Mouse (Mus musculus) C2C12 (cell line): ENCODE data around the gene Spsb4. TPM values are rescaled to one million over a fixed set of nuclear protein-coding genes. Genes with fewer than 3 reads are reported as not detected.

Source experiments
- H3K27me3 ChIP-seq: one replicate; pipeline ENCODE4 v1.6.1; 2011; ENCODE audit not compliant: control insufficient read depth, insufficient read depth, insufficient read length
- H3K36me3 ChIP-seq: one replicate; pipeline ENCODE4 v1.6.1; 2011; ENCODE audit not compliant: control insufficient read depth, insufficient read depth
- H3K4me3 ChIP-seq: one replicate; pipeline ENCODE4 v1.5.1; 2011; ENCODE audit warnings: mild to moderate bottlenecking, control low read depth; ENCODE audit not compliant: poor library complexity, insufficient read depth, severe bottlenecking
- H3K79me2 ChIP-seq: one replicate; pipeline ENCODE4 v1.6.1; 2011; ENCODE audit not compliant: control insufficient read depth, insufficient read depth
- H3K79me3 ChIP-seq: one replicate; pipeline ENCODE4 v1.6.1; 2011; ENCODE audit warnings: low read depth, control low read depth
- H3ac ChIP-seq: one replicate; pipeline ENCODE3; 2011; ENCODE audit warnings: low read depth; ENCODE audit not compliant: control insufficient read depth, insufficient read length
- CEBPB ChIP-seq: IDR thresholded peaks from one replicate; pipeline ENCODE4 v1.6.1; 2011; ENCODE audit warnings: low read depth, mild to moderate bottlenecking, control low read depth, moderate library complexity
- CTCF ChIP-seq: IDR thresholded peaks from one replicate; pipeline ENCODE4 v1.5.1; 2011; ENCODE audit not compliant: control insufficient read depth, insufficient read depth, insufficient read length
- FOSL1 ChIP-seq: IDR thresholded peaks from one replicate; pipeline ENCODE4 v1.8.0; 2011; ENCODE audit warnings: mild to moderate bottlenecking, low read length; ENCODE audit not compliant: poor library complexity, insufficient read depth, severe bottlenecking
- MAX ChIP-seq: IDR thresholded peaks from one replicate; pipeline ENCODE4 v1.6.1; 2011; ENCODE audit warnings: mild to moderate bottlenecking, control low read depth
- MYOD1 ChIP-seq: IDR thresholded peaks from one replicate; pipeline ENCODE4 v1.6.1; 2011; ENCODE audit warnings: low read depth; ENCODE audit not compliant: control insufficient read depth, insufficient read length
- MYOG ChIP-seq: IDR thresholded peaks from one replicate; pipeline ENCODE4 v1.6.1; 2011; ENCODE audit not compliant: control insufficient read depth, insufficient read length; ENCODE audit errors: extremely low read depth
- USF1 ChIP-seq: IDR thresholded peaks from one replicate; pipeline ENCODE4 v1.6.1; 2011; ENCODE audit warnings: low read depth, mild to moderate bottlenecking, control low read depth, moderate library complexity
- polyA plus RNA-seq: library from polyadenylated mRNA; unstranded; fragments of >200 nt; fragmentation: generic; extraction: Trizol; gene quantifications from one replicate; pipeline ENCODE4 v1.2.1, GENCODE M21; 2012; ENCODE audit warnings: missing spikeins

Gene Spsb4
- polyA plus RNA-seq, 1 experiment = 1.6 TPM

GRCm38 (mm10) chr9:96989389-96989990 lies 29.2 kb downstream of the Spsb4 start:
- Histone ChIP-seq H3K27me3 (no peaks in the 10 kb centered on the region), H3K79me2 (no peaks in the 10 kb centered on the region), H3ac (no peak overlapping the region), H3K79me3 (no peaks in the 10 kb centered on the region), H3K36me3 (no peaks in the 10 kb centered on the region), H3K4me3 (no peak overlapping the region)
- TF ChIP-seq MYOG = no peak
- no peak for TF ChIP-seq MAX
- TF ChIP-seq USF1 = no peak
- TF ChIP-seq CEBPB = no peak
- no peak for TF ChIP-seq CTCF
- TF ChIP-seq MYOD1 = no peak
- TF ChIP-seq FOSL1 = no peak

DNA sequence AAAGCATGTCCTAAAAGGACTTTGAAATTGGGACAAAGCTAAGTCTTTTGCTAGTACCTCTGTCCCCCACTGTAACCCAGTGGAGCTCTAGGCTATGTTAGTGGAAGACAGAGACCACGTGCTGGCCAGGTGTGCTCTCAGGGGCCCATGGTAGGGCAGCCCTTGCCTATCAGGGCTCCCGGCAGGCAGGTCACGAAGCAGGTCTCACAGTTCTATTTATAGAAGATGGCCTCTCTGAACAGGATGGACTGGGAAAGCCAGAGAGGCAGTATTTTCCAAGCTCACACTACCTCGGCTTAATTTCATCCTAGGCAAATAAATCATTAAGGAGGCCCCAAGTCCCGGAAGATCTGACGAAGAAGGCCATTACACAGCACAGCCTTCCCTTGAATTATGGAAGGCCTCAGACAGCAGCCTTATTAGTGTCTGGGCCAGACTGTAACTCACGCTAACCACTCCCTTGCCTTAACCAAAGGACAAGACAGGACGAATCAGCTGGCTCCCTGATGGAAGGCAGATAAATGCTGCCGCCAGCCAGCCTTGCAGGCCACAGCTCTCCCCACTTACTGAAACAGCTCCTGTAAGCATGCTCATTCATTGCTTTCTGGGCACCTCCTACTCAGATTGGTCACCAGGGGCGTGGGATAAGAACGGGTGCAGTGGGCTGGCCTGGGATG lies 31.7 kb downstream of the Spsb4 start:
- TF ChIP-seq USF1 (no peak), MYOG (no peak), MYOD1 (no peak), CEBPB (no peak), FOSL1 (no peak), CTCF (no peak), MAX (no peak)
- Histone ChIP-seq H3K4me3 (no peak overlapping the region), H3K27me3 (no peaks in the 10 kb centered on the region), H3ac (no peak overlapping the region), H3K36me3 (no peaks in the 10 kb centered on the region), H3K79me3 (no peaks in the 10 kb centered on the region), H3K79me2 (no peaks in the 10 kb centered on the region)

DNA sequence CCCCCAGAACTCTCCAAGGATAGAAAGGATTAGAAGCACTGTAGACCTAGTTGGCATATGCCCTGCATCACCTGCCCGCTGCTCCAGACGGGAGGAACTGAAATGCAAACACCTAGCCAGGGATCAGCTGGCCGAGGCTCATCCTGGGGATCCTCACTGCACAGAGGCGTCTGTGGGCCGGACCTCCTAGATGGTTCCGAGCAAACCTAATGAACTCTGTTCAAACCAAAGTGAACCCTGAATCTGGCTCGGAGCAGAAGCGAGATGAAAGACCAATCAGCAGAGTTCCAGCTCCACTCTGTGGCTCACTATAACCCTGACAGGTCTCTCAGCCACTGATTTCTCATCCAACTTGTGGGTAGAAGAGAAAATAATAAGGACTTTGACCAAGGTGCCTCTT lies 34.6 kb downstream of the Spsb4 start:
- Histone ChIP-seq H3K27me3 (no peaks in the 10 kb centered on the region), H3ac (no peak overlapping the region), H3K36me3 (no peaks in the 10 kb centered on the region), H3K79me2 (no peaks in the 10 kb centered on the region), H3K4me3 (no peak overlapping the region), H3K79me3 (no peaks in the 10 kb centered on the region)
- TF ChIP-seq MAX = no peak
- no peak for TF ChIP-seq USF1

- TF ChIP-seq USF1 (no peak), FOSL1 (no peak), MYOG (no peak), MYOD1 (no peak), CTCF (no peak), CEBPB (no peak), MAX (no peak)
- H3K27me3 ChIP-seq = no peaks in the 10 kb centered on the region
- H3K36me3 ChIP-seq = no peaks in the 10 kb centered on the region
- no peaks in the 10 kb centered on the region for H3K79me2 ChIP-seq
- H3K4me3 ChIP-seq = no peak overlapping the region
- no peaks in the 10 kb centered on the region for H3K79me3 ChIP-seq
- H3ac ChIP-seq = no peak overlapping the region
Observed at GRCm38 (mm10) chr9:96982940-96983339, 35.7 kb downstream of the Spsb4 start.

GRCm38 (mm10) chr9:96982351-96982750 lies 36.3 kb downstream of the Spsb4 start:
- no peaks in the 10 kb centered on the region for H3K36me3 ChIP-seq
- no peak overlapping the region for H3ac ChIP-seq
- H3K27me3 ChIP-seq = no peaks in the 10 kb centered on the region
- TF ChIP-seq MYOG (no peak), MYOD1 (no peak), CTCF (no peak)
- H3K79me3 ChIP-seq = no peaks in the 10 kb centered on the region
- H3K4me3 ChIP-seq = no peak overlapping the region
- H3K79me2 ChIP-seq = no peaks in the 10 kb centered on the region

DNA sequence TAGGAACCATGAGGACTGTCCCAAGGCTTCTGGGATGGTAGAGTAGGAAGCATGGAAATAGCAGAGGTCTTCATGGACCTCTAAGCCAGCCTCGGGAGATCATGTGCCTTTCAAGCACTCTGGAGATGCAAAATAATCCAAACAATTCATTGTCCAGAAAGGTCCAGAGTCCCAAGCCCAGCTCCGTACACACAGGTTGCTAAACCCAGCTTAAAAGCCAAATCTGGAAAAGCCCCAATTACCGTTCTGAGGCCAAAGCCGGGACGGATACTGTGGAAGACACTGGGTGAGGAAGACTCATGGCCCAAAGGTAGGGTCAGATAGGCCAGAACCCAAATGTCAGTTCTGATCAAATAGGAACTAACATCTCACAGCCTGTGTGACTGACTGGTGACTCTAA lies 36.8 kb downstream of the Spsb4 start:
- TF ChIP-seq CTCF = no peak
- no peak for TF ChIP-seq MAX
- TF ChIP-seq MYOG = no peak
- no peak for TF ChIP-seq USF1
- no peak for TF ChIP-seq CEBPB
- TF ChIP-seq MYOD1 = no peak
- no peak for TF ChIP-seq FOSL1
- H3K79me2 ChIP-seq = no peaks in the 10 kb centered on the region
- no peak overlapping the region for H3ac ChIP-seq
- H3K36me3 ChIP-seq = no peaks in the 10 kb centered on the region
- no peaks in the 10 kb centered on the region for H3K27me3 ChIP-seq
- H3K79me3 ChIP-seq = no peaks in the 10 kb centered on the region
- no peak overlapping the region for H3K4me3 ChIP-seq
